Mouse (Mus musculus) right cerebral cortex, adult 2 months (tissue): ENCODE measurements at regions not wholly inside any gene's neighbourhood (a gene's known extent, or its start where the extent isn't known, plus 50 kb on each side); places are given as distances from the start of the nearest gene placed in this dataset.
"Not testable (repeated sequence)": the region's sequence is repeated elsewhere in the genome, so short reads cannot be mapped to it uniquely, and the experiment has no call there.

ENCODE experiments used
- DNase-seq, 2 experiments: peaks; one replicate each; pipeline ENCODE4 v3.0.0; 2021 to 2022; ENCODE audit warnings: low spot score in 2 of 2

- no peak for DNase-seq
Measured at GRCm38 (mm10) chr16:57923447-57924129, 169.1 kb upstream of the Col8a1 start.

- DNase-seq: no peak
Measured at GRCm38 (mm10) chr16:57924130-57924495, 169.6 kb upstream of the Col8a1 start.

GRCm38 (mm10) chr16:57927816-57928215, 173.3 kb upstream of the Col8a1 start:
- no peak for DNase-seq

GRCm38 (mm10) chr16:57928301-57928700, 173.8 kb upstream of the Col8a1 start:
- DNase-seq: no peak

DNA sequence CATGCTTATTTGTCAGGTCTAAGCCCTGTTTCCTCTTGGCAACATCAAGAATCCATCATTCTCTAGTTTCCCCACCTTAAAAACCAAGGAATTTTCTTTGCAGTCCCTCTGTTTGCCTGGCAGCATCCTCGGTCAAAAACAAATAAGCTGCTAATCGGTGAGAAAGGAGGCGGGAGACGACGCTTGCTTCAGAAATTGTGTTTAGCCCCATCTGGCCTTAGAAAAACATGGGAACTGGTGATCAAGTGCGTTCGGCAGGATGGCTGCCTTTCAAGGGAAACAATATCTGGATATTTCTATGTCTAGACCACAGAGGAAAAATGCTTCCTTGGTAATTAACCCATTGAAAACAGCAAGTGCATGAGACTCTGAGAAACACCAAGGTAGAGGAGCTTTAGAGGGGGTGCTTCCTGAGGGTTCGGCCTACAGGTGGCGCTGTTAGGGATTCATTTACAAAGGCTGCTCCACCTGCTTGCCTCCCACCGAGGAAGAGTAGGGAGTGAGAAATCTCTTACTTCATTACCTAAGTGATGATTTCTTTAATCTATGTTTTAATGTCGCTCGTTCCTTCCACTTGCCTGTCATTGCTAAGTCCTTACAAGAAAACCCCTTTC, 174.7 kb upstream of the Col8a1 start:
- DNase-seq: no peak

DNA sequence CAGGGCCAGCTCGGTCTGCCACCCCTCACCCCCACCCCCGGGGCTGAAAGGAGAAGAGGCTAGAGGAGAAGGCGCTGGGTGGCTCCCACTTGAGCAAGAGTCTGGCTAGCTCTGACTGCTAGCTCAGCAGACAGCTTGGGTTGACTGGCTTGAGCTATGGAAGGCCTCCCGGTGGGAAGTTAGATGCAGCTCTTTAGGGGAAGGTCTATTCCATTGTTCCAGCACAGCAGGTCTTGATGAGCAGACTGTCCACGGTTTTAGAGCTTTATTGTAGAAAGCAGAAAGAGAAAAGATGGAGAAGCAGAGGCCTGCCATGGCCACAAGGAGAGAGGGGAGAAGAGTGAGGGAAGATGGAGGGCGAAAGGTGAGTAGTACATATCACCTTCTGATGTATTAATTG, 190.9 kb upstream of the Col8a1 start:
- no peak for DNase-seq

- no peak for DNase-seq
Measured at GRCm38 (mm10) chr16:57947309-57947708, 192.8 kb upstream of the Col8a1 start.

- DNase-seq: no peak
Measured at GRCm38 (mm10) chr16:57949680-57950079, 195.1 kb upstream of the Col8a1 start.

DNA sequence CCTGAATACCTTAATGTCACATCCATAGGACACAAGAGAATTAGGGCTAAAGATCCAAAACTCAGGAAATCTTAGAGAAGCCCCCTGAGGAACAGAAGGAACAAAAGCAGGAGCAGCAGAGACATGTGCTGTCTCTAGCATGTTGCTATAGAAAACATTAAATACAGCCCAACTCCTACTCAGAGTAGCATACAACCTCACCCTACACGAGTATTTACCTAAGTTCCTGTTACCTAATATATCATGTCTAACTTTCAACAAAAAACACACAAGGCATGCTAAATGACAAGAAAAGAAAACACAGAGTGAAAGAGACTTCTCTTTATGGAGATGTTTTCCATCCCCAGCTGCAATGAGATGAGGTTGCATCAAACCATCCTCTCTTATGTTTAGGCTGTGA, 216.4 kb upstream of the Col8a1 start:
- no peak for DNase-seq

- no peak for DNase-seq
Measured at GRCm38 (mm10) chr16:57984111-57984510, 229.6 kb upstream of the Col8a1 start.

GRCm38 (mm10) chr16:58005740-58006139, 251.2 kb upstream of the Col8a1 start:
- peak in 1 of 2 experiments; percentile 7 for DNase-seq

- peak in 1 of 2 experiments; percentile 7 for DNase-seq
Measured at GRCm38 (mm10) chr16:58013557-58013956, 259.0 kb upstream of the Col8a1 start.

GRCm38 (mm10) chr16:58027525-58027924, 273.0 kb upstream of the Col8a1 start:
- DNase-seq: no peak

- DNase-seq: not testable (repeated sequence)
Measured at GRCm38 (mm10) chr16:58028541-58028940, 274.0 kb upstream of the Col8a1 start.

GRCm38 (mm10) chr16:58029674-58030073, 275.1 kb upstream of the Col8a1 start:
- DNase-seq: no peak

DNA sequence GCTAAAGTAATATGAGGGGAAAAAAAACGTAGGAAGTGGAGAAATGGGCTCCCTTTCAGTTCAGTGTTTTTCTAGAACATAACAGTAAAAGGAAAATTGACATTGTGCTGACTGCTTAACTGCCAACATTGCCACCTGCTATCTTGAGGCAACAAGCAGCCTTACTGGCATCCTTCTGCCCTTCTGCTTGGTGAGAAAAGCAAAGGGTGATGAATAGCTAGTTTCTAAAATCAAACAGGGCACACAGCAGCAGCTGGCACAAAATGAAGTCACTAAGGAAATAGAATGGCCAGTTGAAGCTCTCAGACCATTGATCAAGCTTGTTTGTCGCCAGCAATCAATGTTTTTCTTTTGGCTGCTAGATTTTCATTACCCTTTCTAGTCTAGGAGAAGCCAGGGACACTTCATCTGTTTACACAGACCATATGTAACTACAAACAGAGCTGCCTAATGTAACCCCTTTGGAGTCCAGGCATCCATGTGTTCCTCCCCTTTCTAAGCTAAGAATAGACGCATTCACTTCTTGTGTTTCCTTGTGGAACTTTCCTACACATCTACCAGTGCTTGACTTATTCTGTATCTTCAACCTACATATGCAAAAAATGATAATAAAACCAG, 314.2 kb upstream of the Col8a1 start:
- DNase-seq: no peak

DNA sequence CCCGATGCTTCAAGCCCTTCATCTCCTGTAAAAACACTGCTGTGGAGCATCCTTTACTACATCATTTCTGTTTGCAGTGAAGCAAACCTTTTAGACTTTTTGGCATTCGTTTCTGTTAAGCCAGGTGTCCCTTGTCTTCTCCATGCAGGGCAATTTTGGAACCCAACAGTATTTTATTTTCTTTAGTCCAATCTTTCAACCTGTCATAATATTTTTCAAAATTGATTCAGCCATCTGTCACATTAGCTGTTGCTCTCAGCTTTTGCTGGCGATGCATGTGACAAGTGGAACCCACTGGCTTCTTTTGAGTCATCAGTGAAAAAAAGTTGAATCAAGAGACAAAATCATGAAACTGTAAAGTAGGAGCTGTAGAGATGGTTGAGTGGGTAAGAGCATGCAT, 317.9 kb upstream of the Col8a1 start:
- DNase-seq: no peak

- no peak for DNase-seq
Measured at GRCm38 (mm10) chr16:58100351-58100750, 307.9 kb upstream of the Dcbld2 start.

DNA sequence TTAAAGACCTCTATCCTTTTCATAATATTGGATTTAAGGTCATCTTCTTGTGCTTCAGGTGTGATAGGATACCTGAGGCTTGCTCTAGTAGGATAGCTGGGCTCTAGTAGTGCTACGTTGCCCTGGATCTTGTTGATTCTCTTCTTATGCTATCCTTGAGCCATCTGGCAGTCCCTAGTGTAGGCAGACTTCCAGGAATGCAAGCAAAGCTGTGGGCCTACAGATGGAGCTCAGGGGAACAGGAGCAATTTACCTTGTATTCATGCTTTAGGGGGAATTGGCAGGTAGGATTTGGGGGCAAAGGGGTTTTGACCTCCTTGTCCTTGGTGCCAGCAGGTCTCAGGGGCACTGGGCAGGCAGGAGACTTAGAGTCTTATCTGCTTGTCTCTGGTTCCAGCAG, 297.8 kb upstream of the Dcbld2 start:
- no peak for DNase-seq

DNA sequence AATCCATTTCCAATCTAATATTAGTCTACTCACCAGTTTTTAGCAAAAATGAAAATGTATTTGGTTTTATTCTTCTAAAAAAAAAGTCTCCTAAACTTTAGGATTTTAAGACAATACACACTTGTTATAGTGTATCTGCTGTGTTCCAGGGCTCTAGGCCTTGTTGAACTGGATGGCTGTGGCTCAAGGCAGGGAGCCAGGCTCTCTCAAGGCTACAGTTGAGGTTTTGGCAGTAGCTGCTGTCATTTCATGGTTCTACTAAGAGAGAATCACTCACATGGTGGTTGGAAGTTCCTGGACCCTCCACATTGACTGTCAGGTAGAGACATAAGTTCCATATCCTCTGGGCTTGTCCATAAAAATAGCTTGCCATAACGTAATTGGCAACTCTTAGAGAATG, 282.2 kb upstream of the Dcbld2 start:
- no peak for DNase-seq

DNA sequence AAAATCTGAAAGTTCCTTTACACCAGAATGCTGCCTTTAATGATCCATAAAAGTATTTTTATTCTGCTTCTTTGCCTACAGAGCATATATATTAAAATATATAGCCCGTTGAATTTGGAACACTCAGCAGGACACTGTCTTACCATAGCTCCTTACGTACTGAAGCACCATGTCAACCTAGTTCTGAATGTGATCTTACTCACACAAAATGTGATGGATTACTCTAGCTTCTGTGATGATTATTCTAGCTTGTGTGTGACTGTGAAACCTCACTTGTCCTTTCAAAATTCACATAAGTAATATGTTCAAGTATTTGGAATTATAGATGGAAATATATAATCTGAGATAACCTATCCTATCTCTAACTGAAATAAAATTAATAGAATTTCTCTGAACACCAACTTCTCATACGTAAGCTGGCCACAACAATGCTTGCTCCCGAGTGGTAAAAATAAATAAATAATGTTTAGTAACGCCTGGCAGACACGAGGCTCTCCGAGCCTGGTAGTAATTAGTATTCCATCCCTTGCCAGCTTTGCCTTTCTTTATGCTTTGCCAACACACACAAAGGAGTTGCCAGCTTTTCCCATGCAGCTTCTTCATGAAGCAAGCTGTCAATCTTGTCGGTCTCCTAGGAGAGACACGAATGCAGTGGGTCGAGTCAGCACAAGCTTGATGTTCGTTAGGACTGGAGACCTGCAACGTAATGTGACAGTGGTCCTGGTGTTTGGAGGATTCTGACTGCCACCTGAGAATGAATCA, 271.9 kb upstream of the Dcbld2 start:
- peak in 1 of 2 experiments; percentile 7 for DNase-seq

GRCm38 (mm10) chr16:58136979-58137378, 271.3 kb upstream of the Dcbld2 start:
- DNase-seq: no peak
